In genomic region chr4:48975810-48976209, GRCm38 (mm10) we compare ENCODE assay signal across 12 mouse cellular contexts.
"Had no signal": no experiment of that assay in that cellular context is flagged by ENCODE, and none has a peak within 500 bp of the region (broad histone marks: within the 10 kb centered on the region; RNA-seq: fewer than 3 reads in every experiment).

No protein-coding gene starts in this region.

- ATAC-seq: midbrain, embryonic 16.5 days had no signal

- DNase-seq: lung, adult 18-20 months; lung, embryonic 14.5 days; lung, postnatal 10 days; lung, postnatal 4 days; midbrain, embryonic 14.5 days; retina, postnatal 1 day; right cerebral cortex, postnatal 4 days; spleen, adult 18-20 months; thymus, adult 18-20 months; thymus, postnatal 14 days; thymus, postnatal 36 days had no signal
